Mouse (Mus musculus) frontal cortex, postnatal 36 days (tissue): ENCODE data around the gene Acsbg1.
"Not testable (repeated sequence)": the region's sequence is repeated elsewhere in the genome, so short reads cannot be mapped to it uniquely, and the experiment has no call there.

Experiments
- DNase-seq, 2 experiments: peaks; one replicate each; pipeline ENCODE4 v3.0.0; 2022; ENCODE audit warnings: low spot score in 2 of 2

Acsbg1 gene

DNA sequence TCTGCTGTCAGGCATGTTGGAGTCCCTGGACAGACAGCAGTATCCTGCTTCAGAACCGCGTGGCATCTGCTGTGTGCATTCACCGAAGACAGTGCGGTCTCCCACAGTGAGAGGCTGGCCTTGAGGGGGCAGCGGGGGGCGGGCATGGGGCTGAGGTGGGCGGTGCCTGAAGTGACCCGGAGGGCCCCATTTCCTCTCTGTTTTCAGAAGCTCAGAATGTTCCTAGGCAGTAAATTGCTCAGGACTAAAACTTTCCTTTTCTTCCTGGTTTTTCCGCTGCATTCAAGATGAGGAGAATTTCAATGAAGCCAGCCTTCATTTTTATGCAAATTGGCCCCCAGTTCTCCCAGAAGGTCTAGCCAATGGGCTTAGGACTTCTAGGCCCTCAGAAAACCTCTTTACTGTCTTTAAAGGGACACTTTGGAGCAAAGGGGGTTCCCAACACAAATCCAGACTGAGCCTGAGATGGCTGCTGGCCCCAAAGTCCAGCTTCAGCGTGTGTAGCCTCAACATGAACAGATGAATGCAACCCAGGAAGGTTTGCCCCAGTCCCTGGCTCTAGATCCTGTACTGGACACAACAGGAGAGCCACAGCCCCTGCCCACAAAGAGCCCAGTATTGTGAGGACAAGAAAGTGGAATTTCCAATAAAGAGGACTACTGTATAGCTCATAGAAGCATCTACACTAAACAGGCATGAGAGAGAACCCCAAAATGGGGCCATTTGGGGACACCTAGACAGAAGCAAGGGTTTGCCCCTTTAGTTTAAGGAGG is at the start of gene Acsbg1:
Acsbg1 (minus strand) TSS at position 266 of the 773 bp plus-strand sequence.
- peak in 1 of 2 experiments; percentile 29 for DNase-seq

DNA sequence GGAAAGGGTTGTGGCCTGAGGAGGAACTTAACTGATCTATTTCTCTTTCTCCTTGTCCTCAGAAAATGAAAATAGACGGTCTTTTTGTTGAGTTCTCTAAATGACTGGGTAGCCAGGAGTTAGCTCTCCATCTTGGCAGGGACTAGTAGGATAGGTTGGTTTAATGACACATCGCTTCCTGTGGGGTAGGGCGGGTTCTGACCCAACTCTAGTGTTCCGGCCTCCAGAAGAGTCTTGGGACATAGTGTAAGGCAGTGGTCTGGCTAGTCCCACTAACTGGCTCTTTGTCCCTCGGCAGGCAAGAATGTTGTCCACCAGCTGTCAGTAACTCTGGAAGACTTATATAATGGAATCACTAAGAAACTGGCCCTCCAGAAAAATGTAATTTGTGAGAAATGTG is 46.4 kb upstream of the Acsbg1 start:
- no peak for DNase-seq

DNA sequence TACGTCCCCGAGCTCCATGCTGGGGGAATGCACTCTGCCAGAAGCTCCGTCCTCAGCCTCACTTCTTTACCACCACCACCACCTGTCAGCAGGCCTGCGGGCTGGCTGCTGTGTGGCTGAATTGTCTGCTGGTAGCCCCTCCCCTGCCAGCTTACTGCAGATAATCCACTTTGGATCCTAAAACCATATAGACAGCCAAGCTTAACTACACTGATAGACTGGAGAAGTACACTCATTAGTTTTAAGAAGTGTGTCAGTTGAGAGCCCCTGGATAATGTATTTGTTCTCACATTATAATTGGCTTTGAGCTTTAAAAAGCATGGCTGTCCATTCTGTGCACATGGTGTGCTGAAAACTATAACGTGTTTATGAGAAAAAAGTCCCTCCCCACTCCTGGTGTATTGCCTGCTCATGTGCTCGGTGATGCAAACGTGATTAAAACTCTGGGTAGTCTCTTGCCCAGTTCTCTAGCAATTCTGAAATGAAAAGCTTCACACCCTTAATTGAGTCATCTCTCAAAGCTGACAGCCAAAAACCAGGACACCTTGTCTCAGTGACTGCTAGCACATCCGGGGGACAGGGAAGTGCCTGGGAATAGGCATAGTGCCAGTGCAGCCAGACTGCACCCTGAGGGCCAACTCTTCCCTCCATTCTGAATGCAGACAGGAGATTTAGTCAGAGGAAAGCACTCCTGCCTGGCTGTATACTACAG is 45.8 kb upstream of the Acsbg1 start:
- DNase-seq = no peak

DNA sequence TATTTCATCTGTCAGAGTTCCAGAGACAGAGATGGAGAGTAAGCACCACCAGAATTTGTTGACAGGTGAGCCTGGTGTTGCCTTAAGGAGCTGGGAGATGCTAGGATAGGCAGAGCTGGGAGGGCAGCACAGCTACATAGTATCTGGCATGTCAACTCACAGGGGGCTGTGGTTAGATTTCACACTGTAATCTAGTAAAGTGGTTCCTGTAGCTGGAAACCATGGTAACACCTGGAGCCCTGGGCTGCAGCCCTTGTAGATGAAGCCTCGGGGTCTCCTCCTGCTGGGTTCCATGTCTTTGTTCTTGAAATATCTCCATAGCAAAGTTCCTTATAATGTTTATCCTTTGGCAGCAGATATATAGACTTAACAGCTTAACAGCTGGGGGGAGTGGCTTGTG is 43.9 kb upstream of the Acsbg1 start:
- no peak for DNase-seq

DNA sequence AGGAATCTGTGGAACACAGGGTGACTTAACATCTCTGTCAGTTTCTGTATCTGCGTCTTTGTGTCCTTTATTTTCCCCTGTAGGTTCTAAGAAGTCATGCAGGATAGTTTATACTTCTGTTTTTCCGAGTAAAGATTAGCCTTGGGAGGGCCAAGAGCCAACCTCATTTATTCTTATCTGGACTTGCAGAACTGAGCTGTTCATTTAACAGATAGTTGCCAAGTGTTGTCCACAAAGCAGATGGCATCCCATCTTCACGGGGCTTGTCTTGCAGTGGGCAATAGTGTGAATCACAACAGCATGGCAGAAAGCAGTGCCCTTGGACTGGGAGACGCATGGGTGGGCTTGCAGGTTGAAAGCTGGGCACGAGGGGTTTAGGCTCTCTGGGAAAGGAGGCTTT is 42.7 kb upstream of the Acsbg1 start:
- DNase-seq = no peak

DNA sequence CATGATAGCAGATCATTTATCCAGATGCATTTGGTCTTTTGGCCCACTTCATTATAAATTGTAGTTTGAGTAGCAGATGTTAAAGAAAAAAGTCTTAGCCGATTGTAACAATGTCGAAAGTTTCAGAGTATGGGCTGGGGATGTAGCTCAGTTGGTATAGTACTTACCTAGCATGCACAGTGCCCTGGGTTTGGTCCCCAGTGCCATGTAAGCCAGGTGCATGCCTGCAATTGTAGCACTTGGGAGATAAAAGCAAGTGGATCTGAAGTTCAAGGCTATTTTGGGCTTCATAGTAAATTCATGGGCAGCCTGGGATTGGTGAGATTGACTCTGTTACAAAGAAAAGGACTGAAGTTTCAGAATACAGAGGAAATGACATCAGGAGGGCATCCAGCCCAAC is 40.9 kb upstream of the Acsbg1 start:
- no peak for DNase-seq

DNA sequence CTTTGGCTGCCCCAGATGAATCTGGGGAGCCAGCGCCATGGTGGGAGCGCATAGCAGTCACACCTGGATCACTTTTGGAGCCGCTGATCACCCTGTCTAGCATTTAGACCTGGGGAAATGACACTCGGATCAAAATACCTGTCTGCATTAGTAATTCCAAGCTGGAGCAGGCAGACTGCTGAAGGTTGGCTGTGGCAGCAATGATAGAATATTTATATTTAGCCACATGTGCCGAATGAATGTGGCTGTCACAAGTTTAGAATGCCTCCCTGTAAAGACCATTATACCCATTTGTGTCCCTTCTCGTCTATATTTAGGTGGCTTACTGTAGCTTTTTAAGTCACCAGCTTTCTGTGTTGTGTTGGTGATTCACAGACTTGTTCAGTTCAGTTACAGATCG is 39.1 kb upstream of the Acsbg1 start:
- DNase-seq = no peak

DNA sequence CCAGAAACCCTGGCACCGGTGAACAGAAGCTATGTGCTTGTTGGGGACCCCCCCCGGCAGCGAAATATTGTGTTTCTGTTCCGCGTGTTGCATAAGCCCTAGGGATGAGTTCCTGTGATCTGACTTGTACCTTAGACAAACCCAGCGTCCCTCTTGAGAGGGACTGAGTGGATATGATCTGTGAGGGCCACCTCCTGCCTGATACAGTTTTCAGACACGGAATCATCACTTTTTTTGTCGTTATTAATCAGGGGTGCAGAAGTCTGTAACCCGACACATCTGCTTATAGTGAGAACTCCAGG is 38.5 kb upstream of the Acsbg1 start:
- no peak for DNase-seq

DNA sequence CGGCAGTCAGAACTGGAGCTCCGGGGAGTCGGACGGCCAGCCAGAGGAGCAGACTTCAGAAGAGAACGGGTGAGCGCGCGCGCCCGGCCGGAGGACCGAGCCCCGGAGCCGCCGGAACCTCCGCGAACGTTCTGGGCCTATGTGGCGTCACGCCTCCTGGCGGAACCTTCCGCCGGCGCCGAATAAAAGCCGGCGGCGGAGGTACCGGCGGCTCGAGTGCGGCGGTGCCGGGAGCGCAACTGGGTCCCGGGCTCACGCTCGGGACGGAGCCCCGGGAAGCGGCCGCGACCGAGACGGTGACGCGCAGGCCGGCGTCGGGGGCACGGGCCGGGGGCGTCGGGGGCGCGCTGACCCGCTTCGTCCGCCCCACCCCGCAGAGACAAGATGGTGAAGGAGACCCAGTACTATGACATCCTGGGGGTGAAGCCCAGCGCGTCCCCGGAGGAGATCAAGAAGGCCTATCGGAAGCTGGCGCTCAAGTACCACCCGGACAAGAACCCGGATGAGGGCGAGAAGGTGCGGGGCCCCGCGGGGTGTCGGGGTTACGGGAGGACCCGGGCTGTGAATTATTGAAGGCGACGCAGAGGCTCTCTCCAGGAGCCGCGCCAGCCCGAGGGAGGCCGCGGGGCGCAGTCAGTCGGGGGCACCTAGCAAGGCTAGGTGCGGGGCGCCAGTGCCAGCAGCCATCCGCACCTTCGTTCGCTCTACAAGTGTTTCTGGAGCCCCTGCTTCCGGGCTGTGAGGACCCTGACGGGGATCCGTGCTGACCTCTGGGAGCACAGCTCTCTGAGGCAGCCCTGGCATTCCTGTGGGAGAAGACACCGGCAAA is 37.9 kb upstream of the Acsbg1 start:
- peak; percentile 78 for DNase-seq

DNA sequence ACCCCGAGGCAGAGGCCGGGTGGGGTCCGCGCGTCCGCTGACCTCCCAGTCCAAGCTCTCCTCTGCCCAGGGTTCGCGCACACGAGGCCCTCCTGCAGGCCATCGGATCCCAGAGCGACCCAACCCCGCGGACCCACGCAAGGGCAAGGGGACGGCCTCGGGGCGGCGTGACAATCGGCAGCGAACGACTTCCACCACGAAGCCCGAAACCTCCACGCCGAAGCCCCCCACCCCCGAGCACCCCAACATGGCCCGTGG is 37.3 kb upstream of the Acsbg1 start:
- DNase-seq = no peak

DNA sequence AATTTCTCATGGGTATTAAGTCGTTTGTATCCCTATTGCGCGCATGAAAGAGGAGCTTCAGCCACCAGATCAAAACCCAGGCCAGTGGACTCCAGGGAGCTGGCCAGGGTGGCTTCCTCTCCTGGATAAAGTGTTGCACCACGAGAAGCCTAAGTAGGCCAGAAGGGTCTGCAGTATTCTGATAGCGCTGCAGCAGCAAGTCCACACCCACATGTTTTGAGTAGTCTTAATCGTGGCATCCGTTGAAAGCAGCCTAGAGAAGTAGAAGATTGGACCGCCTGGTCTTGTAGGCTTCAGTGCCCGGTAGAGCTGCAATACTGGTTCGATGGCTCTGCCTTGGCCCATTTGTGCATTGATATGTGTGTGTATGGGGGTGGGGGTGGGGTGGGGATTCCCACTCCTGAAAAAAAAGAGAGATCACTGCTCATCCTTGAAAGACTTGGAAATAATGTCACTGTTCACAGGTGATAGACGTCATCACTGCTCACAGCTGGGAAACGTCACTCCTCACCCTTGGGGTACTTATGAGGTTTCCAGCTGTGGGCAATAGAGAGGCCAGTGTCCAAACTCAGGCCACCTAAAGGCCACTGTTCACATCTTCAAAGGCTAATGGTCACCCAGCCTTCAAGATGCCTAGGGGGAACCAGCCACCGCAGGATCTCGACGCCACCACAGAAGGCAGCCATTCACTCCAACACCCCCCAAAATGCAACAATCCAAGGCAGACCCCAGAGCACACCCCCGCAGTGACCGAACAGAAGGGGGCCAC is 36.8 kb upstream of the Acsbg1 start, which contains the start of gene Dnaja4:
Dnaja4 (plus strand) TSS at position 556 of the 769 bp plus-strand sequence.
- no peak for DNase-seq

DNA sequence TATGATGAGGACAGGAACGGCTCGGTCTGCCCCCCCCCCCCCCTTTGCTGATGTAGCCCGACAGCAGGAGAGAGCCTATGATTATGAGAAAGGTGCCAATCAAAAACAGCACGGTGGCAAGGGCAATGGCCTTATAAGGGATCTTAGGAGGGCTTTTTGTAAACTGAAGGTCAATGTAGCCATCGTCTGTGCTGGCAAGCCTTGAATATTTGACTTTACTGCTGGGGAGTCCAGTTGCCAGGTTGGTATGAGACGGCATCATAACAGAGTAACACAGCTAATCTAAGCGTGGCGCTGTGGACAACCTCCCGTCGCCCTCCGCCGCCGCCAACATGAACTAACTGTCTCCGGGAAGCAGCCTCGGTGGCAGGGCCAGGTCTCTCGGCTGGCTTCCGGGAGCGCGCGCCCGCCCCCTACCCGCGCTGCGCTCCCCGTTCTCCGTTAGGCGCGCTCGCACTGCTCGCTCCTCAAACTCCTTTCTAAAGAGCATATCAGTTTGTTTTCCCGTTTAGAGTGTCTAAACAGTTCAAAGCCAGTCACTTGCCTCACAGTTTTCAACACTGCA is 29.7 kb upstream of the Acsbg1 start:
- DNase-seq = not testable (repeated sequence)

DNA sequence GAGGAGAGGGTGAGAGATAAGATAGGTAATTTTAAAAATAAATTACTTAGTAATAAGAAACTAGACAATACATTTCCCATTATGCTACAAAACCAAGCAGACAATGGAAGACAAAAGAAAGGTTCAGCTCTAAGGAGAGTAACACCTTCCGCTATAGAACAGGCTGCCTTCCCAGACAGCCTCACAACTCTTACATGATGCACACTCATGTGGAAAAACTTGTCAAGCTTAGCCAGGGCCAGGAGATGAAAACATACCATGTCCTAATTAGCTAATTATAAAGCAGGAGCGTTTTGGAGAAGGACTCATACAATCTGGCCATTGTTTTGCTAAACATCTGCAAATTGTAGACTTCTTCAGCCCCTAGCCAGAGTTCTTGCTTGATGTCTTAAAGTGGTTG is 29.0 kb upstream of the Acsbg1 start:
- not testable (repeated sequence) for DNase-seq

DNA sequence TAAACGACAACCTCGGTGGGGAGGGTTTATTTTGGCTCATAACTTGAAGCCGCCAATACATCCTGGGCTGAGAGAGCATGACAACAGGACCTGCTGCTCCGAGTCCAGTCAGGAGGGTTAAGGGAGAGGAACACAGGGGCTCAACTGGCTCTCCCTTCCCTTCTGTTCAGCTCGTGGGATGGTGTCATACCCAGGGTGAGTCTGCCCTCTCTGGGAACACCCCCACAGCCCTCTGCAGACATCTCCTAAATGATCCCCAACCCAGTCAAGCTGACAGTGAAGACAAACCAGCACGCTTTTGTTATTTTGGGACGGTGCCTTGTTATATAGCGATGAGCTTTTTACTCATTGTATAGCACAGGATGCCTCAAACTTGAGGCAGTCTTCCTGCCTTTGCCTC is 27.8 kb upstream of the Acsbg1 start:
- DNase-seq = no peak

DNA sequence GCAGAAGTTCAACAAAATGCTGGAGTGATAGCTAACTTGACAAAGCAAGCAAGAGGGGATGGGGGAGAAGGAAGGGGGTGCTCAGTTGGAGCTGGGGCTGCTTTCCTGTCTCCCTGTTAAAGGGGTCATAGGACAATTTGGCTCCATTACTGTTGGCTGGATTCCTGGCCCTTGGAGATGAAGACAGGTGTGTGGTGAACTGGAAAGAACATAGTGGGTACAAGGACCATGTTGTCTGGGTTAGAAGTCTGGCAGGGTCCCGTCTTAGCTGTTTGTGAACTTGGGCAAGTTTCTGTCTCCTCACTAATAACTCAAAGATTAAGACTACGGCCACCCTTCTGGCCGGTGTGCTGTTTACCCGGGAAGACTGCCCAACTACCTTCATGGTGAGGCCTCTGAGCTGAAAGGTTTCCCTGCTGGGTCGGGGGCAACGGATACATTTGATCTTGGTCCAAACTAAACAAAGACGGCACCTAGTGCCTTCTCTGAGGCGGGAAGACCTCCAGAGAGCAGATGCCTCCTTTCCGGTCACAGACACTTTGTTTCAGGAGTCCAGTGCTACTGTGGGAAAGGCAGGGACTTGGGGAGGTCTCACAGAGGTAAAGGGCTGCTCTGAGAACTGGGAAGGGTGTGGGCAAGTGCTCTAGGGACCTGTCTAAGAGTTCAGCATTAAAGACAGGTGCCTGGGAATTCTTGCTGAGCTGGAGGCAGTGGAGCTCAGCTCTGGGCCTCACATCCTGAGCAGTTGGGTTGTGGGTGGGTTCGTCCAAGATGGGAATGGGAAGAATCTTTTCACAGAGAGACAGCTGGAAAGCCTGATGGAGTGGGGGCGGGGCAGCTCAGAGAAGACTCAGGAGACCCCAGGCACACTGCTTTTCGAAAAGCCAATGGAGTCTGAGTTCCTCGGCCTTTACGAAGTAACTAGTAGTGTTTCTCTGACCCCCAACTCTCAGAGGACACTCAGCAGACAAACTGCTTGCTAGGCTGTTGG is 25.9 kb upstream of the Acsbg1 start:
- no peak for DNase-seq

DNA sequence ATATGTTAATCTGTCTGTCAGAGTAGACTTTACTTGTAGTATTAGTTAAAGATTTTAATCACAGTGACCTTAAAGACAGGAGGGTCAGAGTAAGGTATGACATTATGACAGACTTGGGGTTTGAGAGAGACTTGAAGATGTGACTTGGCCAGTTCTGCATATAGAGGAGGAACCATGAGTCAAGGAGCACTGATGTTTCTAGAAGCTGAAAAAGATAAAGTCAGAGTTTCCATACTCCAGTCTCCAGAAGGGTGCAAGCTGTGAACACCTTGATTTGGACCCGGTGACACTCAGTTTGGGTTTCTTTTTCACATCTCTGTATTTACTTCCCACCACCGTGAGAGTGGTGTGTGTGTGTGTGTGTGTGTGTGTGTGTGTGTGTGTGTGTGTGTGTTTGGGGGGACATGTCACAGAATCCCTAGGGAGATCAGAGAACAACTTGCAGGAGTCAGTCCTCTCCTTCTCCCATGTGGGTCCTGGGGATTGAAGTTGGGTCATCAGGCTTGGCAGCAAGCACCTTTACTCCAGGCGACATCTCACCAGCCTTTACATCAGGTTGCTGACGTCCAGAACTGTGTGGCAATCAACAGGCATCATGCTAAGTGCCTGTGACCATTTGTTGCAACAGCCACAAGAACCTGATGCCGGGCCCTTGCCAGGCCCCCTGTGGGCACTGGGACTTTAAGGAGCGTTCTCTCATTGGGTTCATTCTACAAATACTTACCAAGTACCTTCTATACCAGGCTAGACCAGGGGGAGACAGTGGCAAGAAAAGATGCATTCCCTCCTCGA is 22.3 kb upstream of the Acsbg1 start:
- DNase-seq = no peak

DNA sequence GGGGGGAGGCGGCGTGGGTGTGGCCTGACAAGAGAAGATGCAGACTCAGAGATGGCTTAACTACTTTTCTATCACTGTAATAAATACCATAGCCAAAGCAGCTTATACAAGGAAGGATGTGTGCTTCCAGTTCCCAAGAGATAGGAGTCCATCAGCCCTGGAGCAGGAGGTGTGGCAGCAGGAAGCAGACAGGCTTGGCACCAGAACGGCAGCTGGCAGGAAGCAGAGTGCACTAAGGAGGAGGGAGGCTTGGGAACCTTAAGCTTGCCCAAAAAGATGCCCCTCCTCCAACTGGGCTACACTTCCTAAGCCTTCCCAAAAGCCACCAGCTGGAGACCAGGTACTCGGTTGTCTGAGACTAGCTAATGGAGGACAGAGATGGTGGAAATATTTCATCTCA is 21.2 kb upstream of the Acsbg1 start:
- DNase-seq = no peak

DNA sequence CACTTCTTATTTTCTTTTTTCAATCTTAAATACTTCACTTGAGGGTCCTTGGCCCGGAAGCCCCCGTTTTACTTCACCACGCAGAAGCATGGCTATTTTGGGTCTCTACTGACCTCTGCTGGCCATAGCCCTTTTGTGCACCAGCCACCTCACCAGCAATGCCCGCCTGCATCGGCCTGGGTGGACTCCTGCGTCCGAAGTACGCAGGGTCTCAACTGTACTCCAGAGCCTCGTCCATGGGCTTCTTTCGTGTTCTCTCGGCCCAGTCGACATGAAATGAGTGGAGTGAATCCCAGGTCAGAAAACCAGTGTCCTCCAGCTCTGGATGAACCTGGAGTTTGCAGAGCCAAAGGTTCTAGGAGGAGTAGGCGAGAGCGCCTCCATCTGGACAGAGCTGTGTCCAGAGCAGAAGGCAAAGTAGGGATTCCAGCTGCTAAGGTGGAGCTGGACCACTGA is 14.9 kb upstream of the Acsbg1 start:
- DNase-seq = peak; percentile 78 to 82

DNA sequence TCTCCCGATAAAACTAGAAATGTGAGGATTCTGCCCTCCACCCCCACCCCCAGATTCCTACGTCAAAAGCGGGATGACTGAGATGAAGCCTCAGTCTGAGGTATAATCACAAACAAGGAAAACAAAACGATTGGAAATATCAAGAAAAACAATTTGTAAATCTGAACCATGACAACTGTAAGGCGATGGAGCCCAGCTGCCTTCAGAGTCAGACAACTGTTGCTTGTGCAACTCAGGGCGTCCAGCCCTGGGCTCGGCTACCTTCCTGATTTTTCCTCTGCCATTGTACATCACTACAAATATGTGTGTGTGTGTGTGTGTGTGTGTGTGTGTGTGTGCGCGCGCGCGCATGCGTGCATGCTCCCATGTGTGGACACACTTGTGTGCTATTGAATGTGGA is 12.2 kb upstream of the Acsbg1 start:
- DNase-seq = no peak

DNA sequence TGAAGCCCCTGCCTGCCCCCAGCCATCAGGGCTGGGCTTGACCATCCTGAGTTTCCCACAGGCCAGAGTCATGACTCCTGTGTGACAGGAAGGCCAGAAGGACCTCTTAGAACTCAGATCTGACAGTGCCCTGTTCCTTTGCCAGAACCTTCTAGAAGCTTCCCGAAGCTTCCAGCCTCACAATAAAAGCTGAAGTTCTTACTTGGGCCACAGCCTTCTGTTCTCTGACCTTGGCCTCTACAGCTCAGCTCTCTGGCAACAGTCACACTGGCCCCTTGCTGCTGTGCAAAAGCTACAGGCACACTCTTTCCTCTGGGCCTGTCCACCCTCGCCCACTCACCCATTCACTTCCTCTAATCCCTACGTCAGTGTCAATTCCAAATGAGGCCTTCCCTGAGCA is 10.3 kb upstream of the Acsbg1 start:
- no peak for DNase-seq
